In genomic region chr5:93264136-93264700, GRCm38 (mm10) we compare ENCODE assay signal across 33 mouse cellular contexts. TPM values are rescaled to one million over a fixed set of nuclear protein-coding genes. Genes with fewer than 3 reads are reported as not detected.
DNase-seq lines count a peak whose midpoint lies in the region; ATAC-seq and TF ChIP-seq lines count a peak whose summit lies in the region.
"Had no signal": no experiment of that assay in that cellular context is flagged by ENCODE, and none has a peak within 500 bp of the region (broad histone marks: within the 10 kb centered on the region; RNA-seq: fewer than 3 reads in every experiment).

No protein-coding gene starts in this region.

- H3K79me2 ChIP-seq in MEL (ENCODE audit: control insufficient read depth, insufficient read depth, low read length, poor library complexity) = peaks cover 1% of the 10 kb centered on the region; the same call in 1 of the 2 replicates

- no peaks in the 10 kb centered on the region for H3K27me3 ChIP-seq in spleen, adult 2 months (ENCODE audit: control insufficient read depth, insufficient read depth, low read length)
- H3K27me3 ChIP-seq in MEL (ENCODE audit: control insufficient read depth in 1 of 2, insufficient read depth in 2 of 2, low read length in 2 of 2) = no peaks in the 10 kb centered on the region
- no peaks in the 10 kb centered on the region for H3K27me3 ChIP-seq in liver, postnatal 0 days (ENCODE audit: insufficient read depth, low read length)
- H3K27me3 ChIP-seq in splenic B cell, adult 2 months (ENCODE audit: control insufficient read depth, insufficient read depth, low read length, poor library complexity, severe bottlenecking) = no peaks in the 10 kb centered on the region
- H3K27me3 ChIP-seq: heart, embryonic 13.5 days; intestine, embryonic 15.5 days; limb, embryonic 12.5 days; liver, embryonic 13.5 days; midbrain, embryonic 15.5 days; neural tube, embryonic 12.5 days; stomach, embryonic 15.5 days had no signal

- peak overlapping the region; percentile 79 for H3K4me2 ChIP-seq in liver, postnatal 0 days (ENCODE audit: low read depth, low read length)
- H3K4me2 ChIP-seq: heart, embryonic 13.5 days; intestine, embryonic 15.5 days; limb, embryonic 12.5 days; liver, embryonic 13.5 days; lung, embryonic 14.5 days; midbrain, embryonic 15.5 days; neural tube, embryonic 12.5 days; stomach, embryonic 15.5 days had no signal

- H3K36me3 ChIP-seq in spleen, adult 2 months (ENCODE audit: control insufficient read depth, insufficient read depth, low read length) = no peaks in the 10 kb centered on the region
- H3K36me3 ChIP-seq in MEL (ENCODE audit: control insufficient read depth in 1 of 2, insufficient read depth in 2 of 2, low read length in 2 of 2) = peaks cover 0 to 29% of the 10 kb centered on the region in 2 experiments; a peak in 2 of 4 replicates
- no peaks in the 10 kb centered on the region for H3K36me3 ChIP-seq in liver, postnatal 0 days (replicated peaks; ENCODE audit: insufficient read depth, low read length)
- H3K36me3 ChIP-seq in splenic B cell, adult 2 months (ENCODE audit: control insufficient read depth, insufficient read depth, low read length, poor library complexity, severe bottlenecking) = no peaks in the 10 kb centered on the region
- H3K36me3 ChIP-seq: heart, embryonic 13.5 days; hindbrain, embryonic 10.5 days; intestine, embryonic 15.5 days; limb, embryonic 12.5 days; liver, embryonic 13.5 days; midbrain, embryonic 15.5 days; neural tube, embryonic 12.5 days; stomach, embryonic 15.5 days had no signal

- no peak for TF ChIP-seq RAD21 in MEL (IDR thresholded peaks at IDR 0.05; ENCODE audit: low read depth, low read length)

- ATAC-seq in liver, postnatal 0 days = no peak
- ATAC-seq in megakaryocyte-erythroid progenitor cell, adult 5-6 weeks (replicated peaks; ENCODE audit: low FRiP score, low TSS enrichment, poor library complexity, severe bottlenecking) = no peak
- ATAC-seq: forebrain, postnatal 0 days; hindbrain, embryonic 16.5 days; intestine, embryonic 15.5 days; midbrain, embryonic 15.5 days had no signal

- peak overlapping the region; percentile 48; the same call in 1 of the 2 replicates for H3K27ac ChIP-seq in spleen, adult 2 months (ENCODE audit: insufficient read depth, low read length)
- no peak overlapping the region for H3K27ac ChIP-seq in MEL (ENCODE audit: control insufficient read depth, low read depth, low read length)
- H3K27ac ChIP-seq in liver, postnatal 0 days (ENCODE audit: low read depth) = no peak overlapping the region
- H3K27ac ChIP-seq: heart, embryonic 13.5 days; hindbrain, embryonic 10.5 days; intestine, embryonic 15.5 days; kidney, postnatal 0 days; left cerebral cortex, adult 2 months; limb, embryonic 12.5 days; liver, embryonic 13.5 days; midbrain, embryonic 15.5 days; neural tube, embryonic 12.5 days; stomach, embryonic 15.5 days had no signal

- DNase-seq in spleen, adult 2 months (ENCODE audit: low read depth in 1 of 2, low spot score in 2 of 2) = no peak
- DNase-seq in spleen, postnatal 4 days (ENCODE audit: low spot score in 2 of 2) = no peak
- DNase-seq in MEL (ENCODE audit: low read depth, low spot score) = peak; percentile 21
- DNase-seq in liver, postnatal 0 days = no peak
- DNase-seq in splenic B cell, adult 2 months (ENCODE audit: low read depth, low spot score) = peak; percentile 20
- no peak for DNase-seq in layer of hippocampus, postnatal 36 days
- DNase-seq in layer of hippocampus, adult 11-12 months (ENCODE audit: low spot score) = no peak
- DNase-seq: adrenal gland, postnatal 14 days; cerebellum, adult 2 months; cerebellum, postnatal 14 days; forebrain, postnatal 0 days; heart, postnatal 10 days; kidney, adult 2 months; kidney, postnatal 4 days; layer of hippocampus, adult 9-11 months; liver, embryonic 13.5 days; lung, embryonic 14.5 days; right cerebral cortex, adult 18-20 months; thymus, postnatal 14 days had no signal

- no peak overlapping the region for H3K9ac ChIP-seq in MEL (ENCODE audit: control insufficient read depth, low read depth, low read length, poor library complexity, severe bottlenecking)
- no peak overlapping the region for H3K9ac ChIP-seq in liver, postnatal 0 days (replicated peaks)
- H3K9ac ChIP-seq: forebrain, postnatal 0 days; heart, embryonic 13.5 days; intestine, embryonic 15.5 days; limb, embryonic 12.5 days; liver, embryonic 13.5 days; lung, embryonic 14.5 days; midbrain, embryonic 15.5 days; neural tube, embryonic 12.5 days; stomach, embryonic 15.5 days had no signal

- peaks cover 16% of the 10 kb centered on the region for H3K4me1 ChIP-seq in spleen, adult 2 months (ENCODE audit: control insufficient read depth, insufficient read depth, insufficient read length)
- H3K4me1 ChIP-seq in MEL (ENCODE audit: control insufficient read depth in 1 of 2, insufficient read depth in 2 of 2, low read length in 2 of 2) = peaks cover 9 to 19% of the 10 kb centered on the region in 2 experiments; a peak in 3 of 4 replicates
- H3K4me1 ChIP-seq in liver, postnatal 0 days (ENCODE audit: insufficient read depth) = peaks cover 11% of the 10 kb centered on the region
- H3K4me1 ChIP-seq: stomach, embryonic 15.5 days had no signal

- H3K4me3 ChIP-seq in spleen, adult 2 months (ENCODE audit: extremely low read depth, insufficient read depth, insufficient read length) = no peak overlapping the region
- H3K4me3 ChIP-seq in MEL (ENCODE audit: control insufficient read depth in 1 of 2, insufficient read depth in 1 of 2, low read depth in 2 of 2, low read length in 2 of 2) = peak overlapping the region in 1 of 2 experiments; percentile 13; a peak in 1 of 4 replicates
- no peak overlapping the region for H3K4me3 ChIP-seq in liver, postnatal 0 days (ENCODE audit: low read depth, low read length)
- H3K4me3 ChIP-seq: erythroblast, embryonic 14.5 days; heart, embryonic 13.5 days; hindbrain, embryonic 10.5 days; intestine, embryonic 15.5 days; left cerebral cortex, adult 2 months; limb, embryonic 12.5 days; liver, embryonic 13.5 days; midbrain, embryonic 15.5 days; neural tube, embryonic 12.5 days; stomach, embryonic 15.5 days had no signal

- 8% methylated on average over 1 of the region's 1 CpGs for WGBS in spleen, adult 2 months
- 42% methylated on average over 1 of the region's 1 CpGs for WGBS in liver, postnatal 0 days (ENCODE audit: insufficient replicate concordance)

- no peak for TF ChIP-seq CTCF in spleen, adult 2 months (IDR thresholded peaks at IDR 0.05; ENCODE audit: extremely low read depth, insufficient read depth, insufficient read length, insufficient replicate concordance)
- no peak for TF ChIP-seq CTCF in MEL (IDR thresholded peaks at IDR 0.05 in 2 of 3, conservative IDR thresholded peaks at IDR 0.05 in 1 of 3; ENCODE audit: control insufficient read depth in 1 of 3, insufficient read depth in 1 of 3, low read depth in 2 of 3, low read length in 3 of 3, poor library complexity in 1 of 3, severe bottlenecking in 1 of 3)
- TF ChIP-seq CTCF in liver, postnatal 0 days (IDR thresholded peaks at IDR 0.05; ENCODE audit: low read depth) = no peak

- no peaks in the 10 kb centered on the region for H3K9me3 ChIP-seq in MEL (replicated peaks; ENCODE audit: insufficient read depth, low read length)
- H3K9me3 ChIP-seq in liver, postnatal 0 days (ENCODE audit: low read length) = no peaks in the 10 kb centered on the region
- H3K9me3 ChIP-seq: heart, embryonic 13.5 days; hindbrain, embryonic 10.5 days; intestine, embryonic 15.5 days; limb, embryonic 12.5 days; liver, embryonic 13.5 days; midbrain, embryonic 15.5 days; neural tube, embryonic 12.5 days; stomach, embryonic 15.5 days had no signal

- TF ChIP-seq EP300 in MEL (IDR thresholded peaks at IDR 0.05; ENCODE audit: low read depth in 1 of 2, low read length in 2 of 2) = no peak
- no peak for TF ChIP-seq EP300 in liver, postnatal 0 days (IDR thresholded peaks at IDR 0.05; ENCODE audit: low read depth)

- TF ChIP-seq POLR2A in spleen, adult 2 months (IDR thresholded peaks at IDR 0.05; ENCODE audit: low read depth, low read length) = no peak
- TF ChIP-seq POLR2A in MEL (IDR thresholded peaks at IDR 0.05; ENCODE audit: control insufficient read depth in 1 of 2, insufficient read depth in 1 of 2, low read depth in 1 of 2, low read length in 2 of 2, poor library complexity in 1 of 2) = no peak

TF ChIP-seq in MEL, 35 proteins besides CTCF, POLR2A, EP300 and RAD21:
- TF ChIP-seq USF2 (IDR thresholded peaks at IDR 0.05; ENCODE audit: borderline replicate concordance in 1 of 2, insufficient read depth in 1 of 2, low read depth in 1 of 2, low read length in 2 of 2) = no peak
- peak; percentile 84 for TF ChIP-seq ZNF384 (IDR thresholded peaks at IDR 0.05; ENCODE audit: low read depth, low read length)
TF ChIP-seq in MEL: peak in this region for 1.

RNA-seq across cellular contexts. Expression of gene Ccng2, which starts 2.8 kb away (rescaled TPM):
- 39.3 and 51.3 TPM in 2 replicates for polyA plus RNA-seq in spleen, adult 2 months (2012; rRNA removed)
- total RNA-seq in MEL (2012; rRNA removed) = 1.0 and 4.6 TPM in 2 replicates
- polyA plus RNA-seq in MEL (2012; ENCODE audit: insufficient read depth in 1 of 2, insufficient read length in 2 of 2, low read depth in 1 of 2, low replicate concordance in 2 of 2, missing spikeins in 1 of 2) = 1 to 10 TPM in 1 of 2 experiments, not detected in 1; 3.7 TPM
- 12.5 and 13.3 TPM in 2 replicates for polyA plus RNA-seq in liver, postnatal 0 days (2015; fragmentation: Nextera tagmentation; extraction: Ambion mirVana)
- 10 to 100 TPM; 49.1 to 54.8 TPM for total RNA-seq in layer of hippocampus, postnatal 36 days (2021)
- 6.6 and 15.3 TPM in 2 replicates for total RNA-seq in megakaryocyte-erythroid progenitor cell, adult 5-6 weeks (2014; fragmentation: Nextera tagmentation)
- 13.6 and 25.1 TPM in 2 replicates for total RNA-seq in megakaryocyte-erythroid progenitor cell, adult 5-6 weeks (2017)

RNA-seq across cellular contexts. Expression of gene 2010109A12Rik, which starts 57.9 kb away (rescaled TPM):
- polyA plus RNA-seq in spleen, adult 2 months (2012; rRNA removed) = 0.09 TPM in 1 of 2 replicates, not detected in the other
- 0.23 and 0.29 TPM in 2 replicates for total RNA-seq in MEL (2012; rRNA removed)
- polyA plus RNA-seq in MEL (2012; ENCODE audit: insufficient read depth in 1 of 2, insufficient read length in 2 of 2, low read depth in 1 of 2, low replicate concordance in 2 of 2, missing spikeins in 1 of 2) = under 1 TPM in 1 of 2 experiments, not detected in 1; 0.21 TPM
- polyA plus RNA-seq in liver, postnatal 0 days (2015; fragmentation: Nextera tagmentation; extraction: Ambion mirVana) = 1.7 and 2.0 TPM in 2 replicates
- total RNA-seq in layer of hippocampus, postnatal 36 days (2021) = 1 to 10 TPM; 1.9 to 2.4 TPM
- total RNA-seq in megakaryocyte-erythroid progenitor cell, adult 5-6 weeks (2014; fragmentation: Nextera tagmentation) = 1.8 TPM in 1 of 2 replicates, not detected in the other
- total RNA-seq in megakaryocyte-erythroid progenitor cell, adult 5-6 weeks (2017) = not detected in 2 replicates
- total RNA-seq: gastrocnemius, adult 8-10 months had no signal
- polyA plus RNA-seq: cortical plate, adult 2 months; erythroblast, embryonic 14.5 days had no signal

RNA-seq across cellular contexts. Expression of gene Ccni, which starts 57.9 kb away (rescaled TPM):
- 48.5 and 60.4 TPM in 2 replicates for polyA plus RNA-seq in spleen, adult 2 months (2012; rRNA removed)
- 33.4 and 45.1 TPM in 2 replicates for total RNA-seq in MEL (2012; rRNA removed)
- polyA plus RNA-seq in MEL (2012; ENCODE audit: insufficient read depth in 1 of 2, insufficient read length in 2 of 2, low read depth in 1 of 2, low replicate concordance in 2 of 2, missing spikeins in 1 of 2) = 100 to 1,000 TPM in 1 of 2 experiments, 10 to 100 TPM in 1; 83.2 to 199 TPM
- polyA plus RNA-seq in liver, postnatal 0 days (2015; fragmentation: Nextera tagmentation; extraction: Ambion mirVana) = 41.2 and 41.9 TPM in 2 replicates
- 100 to 1,000 TPM; 261 to 273 TPM for total RNA-seq in layer of hippocampus, postnatal 36 days (2021)
- total RNA-seq in megakaryocyte-erythroid progenitor cell, adult 5-6 weeks (2014; fragmentation: Nextera tagmentation) = 104 and 113 TPM in 2 replicates
- 115 and 124 TPM in 2 replicates for total RNA-seq in megakaryocyte-erythroid progenitor cell, adult 5-6 weeks (2017)

Comparison
In these comparisons a context has a peak if more than half of its experiments do, and no peak if none do; other contexts are left out.
1. DNase-seq: peak in MEL (single experiment) and splenic B cell, adult 2 months (single experiment); none in spleen, adult 2 months (0 of 2), spleen, postnatal 4 days (0 of 2), liver, postnatal 0 days (single experiment), layer of hippocampus, postnatal 36 days (0 of 2) and layer of hippocampus, adult 11-12 months (single experiment).